Mouse (Mus musculus) cerebellum, adult 8-10 months (tissue): ENCODE measurements at regions not wholly inside any gene's neighbourhood (a gene's known extent, or its start where the extent isn't known, plus 50 kb on each side); places are given as distances from the start of the nearest gene placed in this dataset.

Experiments
- DNase-seq: peaks from one replicate; pipeline ENCODE4 v3.0.0; 2022

DNA sequence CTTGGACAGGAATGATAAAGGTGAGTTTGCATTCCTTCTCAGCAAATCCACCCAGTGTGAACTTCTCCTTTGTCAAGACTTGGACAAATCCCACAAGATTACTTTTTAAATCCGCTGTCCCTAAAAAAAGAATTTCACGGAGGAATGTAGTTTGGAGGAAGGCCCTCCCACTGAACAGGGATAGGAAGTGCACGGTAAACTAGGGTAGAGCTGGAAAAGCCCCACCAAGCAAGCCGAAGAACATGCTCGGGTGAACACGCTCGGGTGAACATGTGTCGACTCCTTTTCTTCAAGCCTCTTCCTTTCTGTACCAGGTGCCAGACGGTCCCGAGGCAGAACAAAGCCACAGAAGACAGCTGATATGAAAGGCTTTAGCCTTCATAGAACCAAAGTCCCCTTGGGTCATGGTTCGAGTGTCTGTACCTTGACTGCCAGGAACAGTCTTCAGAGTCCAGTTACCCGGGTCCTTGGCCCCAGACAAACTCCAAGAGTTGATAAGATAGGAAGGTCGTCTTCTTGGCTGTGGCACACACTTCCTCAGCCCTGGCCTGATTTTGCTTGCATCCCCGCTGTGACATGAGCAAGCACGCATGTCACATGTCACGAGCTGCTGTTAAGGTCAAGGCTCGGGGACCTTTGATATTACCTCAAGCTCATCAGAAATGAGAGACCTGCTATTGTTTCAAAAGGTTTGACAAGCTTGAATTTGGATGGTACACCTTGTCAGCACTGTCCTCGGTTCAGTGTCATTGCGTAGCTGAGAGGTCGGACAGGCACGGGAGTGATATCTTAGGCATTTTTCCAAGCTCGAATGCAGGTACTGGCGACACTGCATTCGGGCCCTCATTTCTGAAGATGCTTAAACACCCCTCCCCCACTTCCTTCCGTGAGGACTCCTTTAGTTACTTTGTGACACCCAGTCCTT is 51.5 kb upstream of the Ryk start:
- DNase-seq: no peak

DNA sequence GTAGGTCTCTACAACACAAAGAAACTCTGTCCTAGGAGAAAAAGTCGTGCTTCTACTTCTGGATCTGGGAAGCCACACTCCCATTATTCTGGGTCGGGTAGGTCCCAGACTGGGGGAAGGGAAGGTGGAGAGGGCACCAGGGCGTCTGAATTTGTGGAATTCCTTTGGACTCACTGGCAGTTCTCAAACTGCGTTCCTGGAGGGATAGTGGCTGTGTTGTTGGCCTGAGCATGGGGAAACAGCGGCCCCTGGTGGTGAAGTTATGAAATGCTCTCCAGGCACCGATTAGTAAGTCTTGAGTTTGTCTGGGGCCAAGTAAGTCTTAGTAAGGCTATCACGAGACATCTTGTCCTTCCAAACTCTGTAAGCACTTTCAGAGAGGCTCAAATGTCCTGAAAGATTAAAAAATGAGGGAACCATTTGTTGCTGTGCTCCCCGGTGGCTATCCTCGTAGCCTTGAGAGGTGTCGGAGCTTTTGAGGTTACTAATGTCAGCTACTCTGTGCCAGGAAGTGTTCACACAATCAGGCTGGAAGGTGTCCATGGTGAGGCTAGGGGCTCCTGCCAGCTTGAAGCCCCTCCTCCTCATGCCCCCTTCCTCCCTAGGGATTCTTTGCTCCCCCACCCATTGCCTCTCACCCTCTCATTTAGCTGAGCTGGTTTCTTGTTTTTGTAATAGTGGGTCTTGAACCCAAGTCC is 50.2 kb upstream of the Ryk start:
- peak; percentile 88 for DNase-seq
